Mouse (Mus musculus) Muller cell, postnatal 12 days (primary cell): ENCODE measurements around the gene Sycp2.

Source experiments
- DNase-seq: peaks from one replicate; pipeline ENCODE4 v3.0.0-alpha.2; 2015; ENCODE audit errors: inconsistent ontology term

The Sycp2 gene

DNA sequence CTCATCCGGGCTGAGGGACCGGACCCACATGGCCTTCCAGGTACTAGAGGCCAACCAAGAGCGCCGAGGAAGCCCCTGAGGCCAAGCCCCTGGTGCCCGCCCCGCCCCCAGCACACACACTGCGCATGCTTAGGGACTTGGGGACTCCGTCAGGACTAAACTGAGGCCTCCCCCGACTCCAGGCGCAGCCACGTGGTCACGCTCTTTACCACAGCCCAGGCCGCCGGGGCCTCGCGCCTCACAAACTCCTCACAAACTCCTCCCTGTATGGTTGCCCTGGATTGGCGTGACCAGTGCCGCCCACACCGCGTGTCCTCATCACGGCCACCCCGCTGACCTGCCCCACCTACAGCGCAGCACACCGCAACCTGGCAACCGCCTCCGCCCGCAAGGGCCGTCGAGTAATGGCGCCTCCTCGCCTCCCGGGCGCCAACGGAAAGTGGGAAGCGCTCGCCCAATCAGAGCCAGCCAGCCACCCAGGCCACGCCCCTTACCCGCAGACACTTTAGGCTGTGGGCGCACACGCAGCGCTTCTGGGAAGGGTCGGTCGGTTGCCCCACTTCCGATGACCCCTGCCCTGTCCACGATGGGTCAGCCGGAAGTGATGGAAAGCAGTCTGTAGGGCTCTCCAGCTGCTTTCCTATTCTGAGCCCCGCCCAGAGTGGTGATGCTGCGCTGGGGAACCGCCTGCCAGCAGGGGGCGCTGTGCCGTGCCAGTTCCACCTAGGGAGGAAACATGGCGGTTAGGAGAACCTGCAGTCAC lies at the start of gene Sycp2:
Gene Sycp2, minus strand, starts transcription at position 633 of the 763 bp plus-strand sequence.
- no peak for DNase-seq

DNA sequence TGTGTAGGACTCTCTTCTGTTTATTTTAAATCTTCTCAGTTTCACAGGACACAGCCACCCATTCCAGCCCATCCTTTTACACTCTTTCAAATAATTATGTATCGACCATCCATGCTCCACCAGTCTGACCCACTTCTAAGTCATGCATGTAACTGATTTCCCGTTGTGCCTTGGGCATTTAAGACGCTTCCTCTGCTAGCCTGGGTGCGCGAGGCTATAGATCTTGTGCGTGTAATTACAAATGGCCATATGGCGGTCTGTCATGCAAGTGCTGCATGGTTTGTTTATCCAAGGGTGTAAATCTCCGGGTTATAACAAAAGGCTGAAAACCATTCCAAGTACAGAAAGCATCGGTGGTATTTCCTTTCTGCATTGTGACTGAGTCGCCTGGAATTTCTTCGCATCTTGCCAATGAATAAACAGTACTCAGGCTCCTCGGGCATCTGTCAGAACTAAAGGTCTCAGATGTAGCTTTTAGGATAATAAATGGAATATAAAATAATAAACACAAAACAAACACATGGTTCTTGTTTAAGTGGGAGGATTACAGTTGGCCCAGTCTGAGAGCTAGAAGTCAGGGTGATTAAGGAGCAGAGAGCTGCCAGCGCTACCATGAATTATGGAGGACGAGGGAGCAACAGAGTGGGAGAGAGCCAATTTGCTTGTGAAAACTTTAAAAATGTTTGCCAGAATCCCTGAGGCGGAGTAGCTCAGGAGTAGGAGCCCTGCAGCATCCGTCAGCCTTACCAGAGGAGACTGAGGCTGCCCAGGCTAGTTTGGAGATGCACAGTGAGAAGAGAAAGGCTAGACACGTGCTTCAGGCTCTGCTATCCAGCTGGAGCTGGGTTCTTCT lies 47.4 kb upstream of the Sycp2 start:
- DNase-seq = peak; percentile 90

DNA sequence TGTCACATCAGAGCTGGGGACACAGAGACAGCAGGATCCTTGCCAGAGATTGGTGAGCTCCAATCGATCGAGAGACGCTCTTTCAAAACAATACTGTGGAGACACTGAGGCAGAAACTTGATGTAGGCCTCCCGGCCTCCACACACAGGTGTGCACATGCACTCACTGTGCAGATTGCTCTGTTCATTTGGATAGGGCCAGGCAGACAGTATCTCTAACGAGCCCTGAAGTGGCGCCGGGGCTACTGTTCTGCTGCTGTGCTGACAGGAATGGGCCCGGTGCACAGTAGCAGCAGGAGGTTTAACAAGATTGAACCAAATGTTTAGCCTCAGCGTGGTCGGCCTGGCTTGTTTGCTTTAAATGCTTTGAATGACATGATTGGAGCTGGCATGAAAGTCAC lies 43.5 kb upstream of the Sycp2 start:
- no peak for DNase-seq

DNA sequence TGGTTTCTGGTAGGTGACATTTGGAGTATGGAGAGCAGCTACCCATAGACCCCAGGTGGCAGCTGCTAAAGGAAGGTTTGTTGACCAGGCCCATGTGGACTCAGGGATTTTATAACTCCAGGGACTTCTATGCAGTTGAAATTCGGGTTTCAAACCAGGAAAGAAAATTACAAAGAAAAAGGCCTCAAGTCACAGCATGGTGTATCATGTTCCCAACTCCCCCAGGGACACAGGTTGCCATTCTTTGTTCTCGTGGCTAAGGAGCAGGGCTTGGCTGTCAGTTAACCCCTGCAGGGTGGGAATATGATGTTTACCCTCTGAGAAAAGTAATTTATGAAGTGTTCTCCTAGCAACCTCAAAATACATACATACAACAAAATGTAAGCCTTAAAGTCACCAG lies 42.8 kb upstream of the Sycp2 start:
- no peak for DNase-seq

DNA sequence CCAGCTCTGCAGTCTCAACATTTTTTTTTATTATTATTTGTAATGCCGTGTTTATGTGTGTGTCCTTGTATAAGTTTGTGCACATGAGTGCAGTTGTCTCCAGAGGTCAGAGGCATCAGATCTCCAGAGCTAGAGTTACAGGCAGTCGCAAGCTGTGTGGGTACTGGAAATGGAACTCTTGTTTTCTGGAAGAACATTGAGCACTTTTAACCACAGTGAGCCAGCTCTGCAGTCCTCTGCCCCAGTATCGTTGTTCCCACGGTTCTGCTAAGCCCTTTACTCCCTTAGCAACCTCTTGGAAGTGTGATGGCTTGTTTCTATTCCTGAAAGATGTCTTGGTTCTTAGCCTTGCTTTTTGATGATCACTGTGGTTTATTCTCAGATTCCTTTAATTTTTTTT lies 41.9 kb upstream of the Sycp2 start:
- no peak for DNase-seq

DNA sequence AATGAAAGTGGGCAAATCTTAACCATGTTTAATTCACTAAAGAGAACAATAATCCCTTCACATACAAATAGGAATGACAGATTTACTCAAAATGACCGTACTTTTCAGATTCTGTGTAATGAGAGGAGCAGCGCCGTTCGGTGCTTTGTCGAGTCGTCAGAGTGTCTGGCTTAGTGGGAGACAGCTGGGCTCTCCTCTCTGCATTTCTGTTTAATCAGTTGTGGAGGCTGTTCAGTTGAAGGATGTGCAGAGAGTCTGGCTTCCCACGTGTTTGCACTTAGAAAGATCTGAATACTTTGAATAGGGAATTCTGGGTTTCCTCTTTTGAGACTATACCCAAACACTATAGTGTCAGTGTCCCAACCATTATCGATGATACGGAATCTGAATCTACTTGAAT lies 29.8 kb upstream of the Sycp2 start:
- DNase-seq = no peak

DNA sequence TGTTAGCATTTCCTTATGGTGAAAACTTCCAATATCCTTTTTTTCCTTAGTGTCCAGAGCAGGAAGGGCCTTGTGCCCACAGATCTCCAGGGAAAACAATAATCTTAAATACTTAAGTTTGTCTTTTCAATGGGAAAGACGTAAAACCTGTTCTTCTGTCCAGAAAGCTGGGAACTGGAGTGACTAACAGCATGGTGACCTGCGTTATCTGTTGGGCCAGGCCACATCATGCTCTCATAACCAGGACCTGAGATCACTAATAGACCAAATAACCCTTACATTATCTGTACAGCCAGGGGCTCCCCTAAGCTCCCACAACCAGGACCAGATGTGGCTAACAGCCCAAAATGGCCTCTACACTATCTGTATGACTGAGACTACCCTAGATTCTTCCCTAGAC lies 26.4 kb upstream of the Sycp2 start:
- DNase-seq = no peak

DNA sequence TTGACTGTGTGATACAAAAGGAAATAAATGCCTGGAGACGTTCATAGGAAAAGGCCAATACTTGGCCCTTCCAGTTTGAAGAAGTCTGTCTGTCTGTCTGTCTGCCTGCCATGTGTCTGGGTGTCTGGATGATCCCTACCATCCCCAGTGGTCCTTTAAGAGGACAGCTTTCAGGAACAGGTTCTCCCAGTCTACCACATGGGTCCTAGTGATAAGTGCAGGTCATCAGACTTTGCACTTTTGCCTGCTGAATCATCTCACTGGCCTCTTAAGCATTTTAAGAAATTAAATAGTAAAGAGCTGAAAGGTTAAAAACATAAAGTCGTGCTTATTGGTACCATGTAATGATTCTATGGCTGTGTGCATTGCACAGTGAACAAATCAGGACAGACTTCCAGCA lies 26.0 kb upstream of the Sycp2 start:
- no peak for DNase-seq

DNA sequence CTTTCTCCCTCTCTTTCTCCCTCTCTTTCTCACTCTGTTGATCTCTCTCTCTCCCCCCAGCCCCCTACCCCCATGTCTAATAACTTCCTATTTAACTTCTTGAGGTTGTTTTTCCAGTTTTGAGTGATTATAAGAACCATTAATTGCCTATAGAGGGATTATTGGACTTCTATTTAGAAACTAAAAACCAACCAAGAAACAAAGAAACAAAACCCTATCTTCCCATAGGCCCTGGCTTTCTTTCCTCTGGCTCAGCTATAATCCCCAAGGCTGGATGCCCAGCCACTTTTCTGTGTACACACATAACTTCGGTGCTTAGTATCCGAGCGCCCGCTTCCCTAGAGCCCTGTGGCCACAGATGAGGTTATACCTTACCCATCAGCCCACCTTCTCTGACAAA lies 22.7 kb upstream of the Sycp2 start, which contains the start of gene Cdh26:
Gene Cdh26, plus strand, starts transcription at position 301 of the 400 bp plus-strand sequence.
- no peak for DNase-seq

DNA sequence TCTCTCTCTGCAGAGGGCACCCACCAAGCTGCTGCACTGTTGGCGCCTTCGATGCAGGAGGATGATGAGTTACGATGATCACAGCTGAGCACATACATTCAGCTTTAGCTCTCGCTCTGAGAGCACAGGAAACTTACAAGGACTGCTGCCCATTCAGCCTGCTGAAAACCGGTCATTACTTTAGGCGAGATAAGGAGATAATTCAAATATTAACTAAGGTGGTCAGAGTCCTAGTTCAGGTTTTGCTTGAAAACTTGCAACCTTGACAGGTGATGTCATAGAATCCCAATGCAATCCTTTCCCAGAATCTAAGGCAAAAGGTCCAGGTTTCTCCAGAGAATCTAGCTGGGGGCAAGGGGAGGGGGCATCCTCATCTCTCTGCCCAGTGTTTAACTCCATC lies 21.9 kb upstream of the Sycp2 start:
- no peak for DNase-seq

DNA sequence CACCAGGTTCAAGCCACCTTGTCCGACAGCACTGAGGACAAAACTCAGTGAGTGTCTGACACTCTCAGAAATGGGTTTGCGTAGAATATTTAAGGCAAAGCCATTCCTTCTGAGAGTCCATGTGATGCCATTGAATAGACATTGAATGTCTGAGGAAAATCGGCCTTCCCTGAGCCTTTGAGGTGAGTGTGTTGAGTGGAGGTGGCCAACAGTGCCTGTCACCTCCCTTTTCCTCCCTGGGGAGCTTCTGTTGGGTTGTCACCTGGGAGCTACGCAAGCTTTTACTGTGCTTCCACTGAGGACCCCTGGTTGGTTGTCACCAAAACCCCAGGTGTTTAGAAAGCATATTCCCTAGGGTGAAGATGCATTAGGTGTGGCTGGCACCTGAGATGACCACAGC lies 21.2 kb upstream of the Sycp2 start:
- no peak for DNase-seq

DNA sequence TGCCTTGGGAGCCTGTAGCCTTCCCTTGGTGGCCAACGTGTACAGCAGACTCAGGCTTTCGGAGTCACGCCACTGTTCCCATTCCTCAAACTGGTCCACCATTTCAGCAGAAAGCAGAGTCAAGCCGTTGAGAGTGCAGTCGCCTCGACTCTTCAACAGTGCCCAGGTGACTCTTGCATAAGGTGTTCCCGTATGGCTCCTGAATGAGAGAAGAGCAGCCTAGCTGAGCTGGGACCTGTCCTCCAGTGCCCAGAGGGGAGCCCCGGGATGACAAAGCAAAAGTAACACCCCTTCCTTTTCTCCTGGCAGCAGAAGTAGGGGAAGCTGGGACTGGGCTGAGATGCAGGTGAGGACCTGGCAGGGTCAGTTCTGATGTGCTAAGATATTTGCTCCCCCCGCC lies 20.7 kb upstream of the Sycp2 start:
- DNase-seq = no peak

DNA sequence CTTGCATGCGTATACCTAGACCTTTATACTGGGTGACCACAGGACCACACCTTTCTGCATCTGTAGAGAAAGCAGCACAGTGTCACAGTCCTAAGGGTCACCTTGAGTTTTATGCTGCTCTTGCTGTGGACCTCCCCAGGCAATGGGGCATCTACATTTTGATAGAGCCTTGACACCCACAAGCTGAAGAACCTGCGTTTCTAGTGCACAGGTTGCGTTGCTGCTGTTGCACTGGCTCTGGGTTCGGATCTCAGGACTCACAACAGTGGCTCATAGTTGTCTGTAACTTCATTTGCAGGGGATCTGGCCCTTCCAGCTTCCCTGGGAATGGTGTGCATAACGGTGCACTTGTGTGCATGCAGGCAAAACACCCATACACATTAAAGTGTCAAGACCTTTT lies 19.7 kb upstream of the Sycp2 start:
- DNase-seq = no peak

DNA sequence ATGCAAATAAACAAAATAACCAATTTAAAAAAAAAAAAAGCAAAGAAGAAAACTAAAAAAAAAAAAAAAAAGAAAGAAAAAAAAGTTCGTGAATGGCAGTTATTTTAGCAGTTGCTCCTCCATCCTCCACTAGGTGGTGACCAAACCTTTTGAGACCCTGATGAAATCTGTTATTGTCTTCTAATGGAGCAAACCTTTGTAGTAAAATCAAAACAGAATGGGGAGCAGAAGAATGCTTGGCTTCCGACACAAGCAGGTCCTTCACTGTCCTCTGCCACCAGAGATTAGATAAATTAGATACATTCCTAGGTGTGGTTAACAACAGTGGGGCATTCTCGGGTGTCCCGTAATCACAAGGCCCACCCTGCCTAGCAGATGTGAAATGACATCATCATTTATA lies 18.7 kb upstream of the Sycp2 start:
- DNase-seq = peak; percentile 49

DNA sequence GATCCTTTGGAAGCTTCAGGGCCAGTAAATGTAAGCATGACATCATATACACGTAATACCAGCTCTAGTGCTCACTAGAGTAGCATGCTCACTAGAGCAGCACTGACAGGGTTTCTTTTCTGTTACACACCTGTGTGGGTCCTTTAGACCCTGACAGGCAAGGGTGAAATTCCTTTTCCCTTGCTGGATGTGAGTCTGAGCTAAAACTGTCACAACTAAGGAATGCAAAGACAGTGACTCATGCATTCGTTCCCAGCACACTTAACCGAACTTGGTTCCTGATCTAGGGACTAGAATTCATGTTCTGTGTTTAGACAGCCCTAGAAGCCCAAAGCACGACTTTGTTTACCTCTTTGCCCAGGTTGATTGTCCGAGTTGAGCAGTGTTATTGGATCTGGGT lies 15.7 kb upstream of the Sycp2 start:
- DNase-seq = peak; percentile 26

DNA sequence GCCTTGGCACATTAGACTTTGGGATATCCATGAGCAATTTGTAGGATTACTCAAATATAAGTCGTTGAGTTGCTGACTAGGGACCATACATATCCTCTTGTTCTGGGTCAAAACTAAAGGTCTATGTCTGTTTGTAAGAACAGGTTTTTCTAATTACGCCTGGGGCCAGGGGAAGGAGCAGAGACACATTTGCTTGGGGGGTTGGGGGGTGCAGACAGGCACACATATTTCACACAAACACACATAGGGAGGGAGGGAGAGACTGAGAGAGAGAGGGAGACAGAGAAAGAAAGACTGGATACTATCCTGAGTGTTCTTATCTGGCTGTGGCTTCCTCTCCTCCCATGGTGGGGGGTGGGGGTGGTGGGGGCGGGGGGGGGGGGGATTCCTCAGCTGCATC lies 14.7 kb upstream of the Sycp2 start:
- no peak for DNase-seq

DNA sequence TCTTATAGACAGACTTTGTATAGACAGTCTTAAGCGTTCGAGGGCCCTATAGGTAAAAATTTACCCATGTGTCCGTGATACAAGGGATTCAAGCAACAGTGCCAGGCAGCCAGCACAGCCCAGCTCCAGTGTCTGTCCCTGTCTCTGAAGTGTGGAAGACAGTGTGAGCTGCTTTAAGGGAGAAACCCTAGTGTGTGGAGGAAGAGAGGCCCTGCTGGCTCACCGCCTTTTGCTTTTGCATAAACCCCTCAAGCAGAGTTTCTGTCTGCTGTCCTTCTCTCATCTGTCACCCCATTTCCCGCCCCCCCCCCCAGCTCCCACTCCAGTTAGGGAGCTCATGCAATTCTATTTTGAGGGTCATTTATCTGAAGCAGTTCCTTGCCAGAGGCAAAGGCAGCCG lies 14.1 kb upstream of the Sycp2 start:
- DNase-seq = no peak

DNA sequence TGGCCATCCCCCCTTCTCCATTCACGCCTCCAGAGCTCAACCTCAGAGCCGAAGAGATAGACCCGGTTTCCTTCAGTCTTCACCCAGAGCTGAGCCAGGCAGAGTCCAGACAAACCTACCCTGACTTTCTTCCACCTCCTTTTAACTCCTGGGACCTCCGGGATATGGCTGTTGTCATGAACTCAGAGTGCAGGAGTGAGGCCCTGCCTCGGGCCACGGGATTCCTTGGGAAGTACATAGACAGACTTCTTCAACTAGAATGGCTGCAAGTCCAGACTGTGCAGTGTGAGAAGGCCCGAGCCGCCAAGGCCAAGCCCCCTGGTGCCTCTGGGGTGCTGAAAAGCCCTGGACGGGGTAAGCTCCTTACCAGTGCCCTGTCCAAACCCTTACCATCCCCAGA lies 13.1 kb upstream of the Sycp2 start:
- no peak for DNase-seq

DNA sequence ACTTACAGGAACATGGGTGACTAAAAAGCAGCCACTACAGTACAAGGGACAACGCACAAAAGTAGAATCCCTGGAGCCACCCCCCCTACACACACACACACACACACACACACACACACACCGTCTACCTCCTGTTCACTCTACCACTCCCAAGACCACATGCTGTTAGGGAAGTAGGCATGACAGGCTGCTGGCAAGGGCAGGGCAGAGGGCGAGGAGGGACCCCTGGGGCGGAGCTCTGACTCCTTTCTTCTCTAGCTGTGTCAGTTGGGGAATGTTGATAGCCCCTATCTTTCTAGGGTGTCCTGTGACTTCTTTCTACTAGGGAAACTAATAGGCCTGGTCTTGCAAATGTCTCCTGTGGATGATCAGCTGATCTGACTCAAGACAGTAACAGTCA lies 9.5 kb upstream of the Sycp2 start:
- DNase-seq = no peak

DNA sequence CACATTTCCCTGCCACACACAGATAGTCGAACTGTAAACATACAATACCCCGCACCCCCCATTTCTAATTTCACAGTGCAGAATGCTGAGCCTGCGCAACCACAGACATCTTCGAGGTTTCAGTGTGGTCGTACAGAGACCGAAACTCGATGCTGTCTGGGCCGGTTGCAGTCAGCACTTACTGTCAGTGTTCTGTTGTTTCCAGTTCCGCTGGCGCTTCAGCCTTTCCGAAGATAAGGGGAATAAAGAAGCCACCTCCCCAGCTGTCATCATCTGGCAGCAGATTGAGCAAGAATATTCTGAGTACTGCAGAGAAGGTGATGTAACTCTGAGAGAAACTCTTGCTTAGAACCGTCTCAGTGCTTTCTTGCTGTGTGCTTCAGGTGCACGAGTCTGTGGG lies 8.9 kb upstream of the Sycp2 start:
- DNase-seq = no peak

DNA sequence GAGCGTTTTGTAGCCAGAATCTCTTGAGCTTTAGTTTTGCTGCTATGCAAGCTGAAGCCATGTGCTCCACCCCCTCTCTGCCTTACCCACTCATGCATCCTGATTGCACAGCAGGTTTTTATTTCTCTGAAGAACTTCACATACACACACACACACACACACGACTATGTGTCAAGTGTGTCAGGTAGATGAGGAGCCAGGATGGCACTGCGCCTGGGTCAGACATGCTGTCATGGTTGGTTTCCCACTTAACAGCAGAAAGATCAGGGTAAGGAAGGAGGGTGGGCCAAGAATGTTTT lies 7.6 kb upstream of the Sycp2 start:
- peak; percentile 12 for DNase-seq

DNA sequence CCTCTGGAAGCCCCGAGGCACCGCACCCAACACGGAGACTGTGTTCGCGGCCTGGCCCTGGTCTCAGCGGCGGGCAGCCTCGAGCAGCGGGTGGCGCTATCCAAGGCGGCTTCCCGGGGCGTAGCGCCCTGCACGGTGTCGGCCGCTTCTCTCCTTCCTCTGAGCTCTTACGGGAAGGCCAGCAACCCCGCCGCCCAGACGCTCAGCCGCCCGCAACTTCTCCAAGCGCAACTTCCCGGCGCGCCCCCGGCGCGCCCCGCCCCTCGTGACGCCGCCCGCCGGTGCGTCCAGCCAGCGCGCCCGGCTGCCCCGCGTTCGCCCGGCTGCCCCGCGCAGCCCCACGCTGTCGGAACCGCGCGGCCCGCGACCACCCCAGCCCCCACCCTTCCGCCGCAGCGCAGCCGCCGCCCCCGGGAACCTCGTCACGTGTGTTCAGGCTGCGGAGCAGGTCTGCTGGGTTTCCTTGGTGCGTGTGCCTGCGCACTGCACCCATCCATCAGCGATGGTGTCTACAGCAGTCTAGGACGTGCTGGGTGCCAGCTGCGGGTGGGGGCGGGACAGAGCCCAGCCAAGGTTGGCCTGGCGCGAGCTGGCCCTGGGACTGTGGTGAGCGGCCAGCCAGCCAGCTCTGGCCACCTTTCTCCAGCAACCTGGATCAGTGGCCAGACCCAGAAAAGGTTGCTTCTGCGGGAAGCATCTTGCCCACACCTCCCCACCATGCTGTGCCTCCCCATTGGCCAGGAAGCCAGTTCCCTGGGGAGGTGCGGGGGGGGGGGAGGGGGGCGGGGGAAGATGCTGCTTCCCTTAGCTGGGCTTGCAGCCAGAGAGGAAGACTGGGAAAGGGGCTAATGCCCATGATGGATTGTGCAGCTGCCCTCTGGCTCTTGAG lies 7.0 kb upstream of the Sycp2 start, which contains the start of the genes Ppp1r3d and Fam217b:
Gene Ppp1r3d, minus strand, starts transcription at position 212 of the 889 bp plus-strand sequence.
Gene Fam217b, plus strand, starts transcription at position 264 of the 889 bp plus-strand sequence.
- peak; percentile 69 for DNase-seq
